Mouse (Mus musculus) adrenal gland (tissue): Measurements from ENCODE around the gene Bhlhe40.

Experiments
- intact Hi-C: fragments of 180-260 bp; cut with DNase I; formaldehyde crosslinking; loops from one replicate; pipeline ENCODE4 v1.15.1; 2025

Gene Bhlhe40

DNA sequence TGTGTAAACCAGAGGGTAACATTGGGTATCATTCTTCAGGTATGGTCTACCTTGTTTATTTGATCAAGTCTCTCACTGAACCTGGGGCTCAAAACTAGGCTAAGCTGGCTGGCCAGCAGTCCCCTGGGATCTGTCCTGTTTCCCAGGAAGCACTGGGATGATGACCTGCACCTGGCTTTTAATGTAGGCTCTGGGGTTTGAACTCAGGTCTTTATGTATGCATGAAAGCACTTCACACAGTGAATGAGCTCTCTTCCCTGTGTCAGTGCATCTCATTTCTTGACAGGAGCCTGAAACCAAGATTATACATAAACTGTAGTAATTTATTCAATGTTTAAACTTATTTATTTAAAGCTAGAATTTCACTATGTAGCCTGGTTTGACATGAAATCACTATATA, 51.7 kb downstream of the Bhlhe40 start:
- intact Hi-C loops: loop anchor here (5.0 kb wide), 1 partner anchor 45 kb away; no protein-coding TSS in a partner anchor

DNA sequence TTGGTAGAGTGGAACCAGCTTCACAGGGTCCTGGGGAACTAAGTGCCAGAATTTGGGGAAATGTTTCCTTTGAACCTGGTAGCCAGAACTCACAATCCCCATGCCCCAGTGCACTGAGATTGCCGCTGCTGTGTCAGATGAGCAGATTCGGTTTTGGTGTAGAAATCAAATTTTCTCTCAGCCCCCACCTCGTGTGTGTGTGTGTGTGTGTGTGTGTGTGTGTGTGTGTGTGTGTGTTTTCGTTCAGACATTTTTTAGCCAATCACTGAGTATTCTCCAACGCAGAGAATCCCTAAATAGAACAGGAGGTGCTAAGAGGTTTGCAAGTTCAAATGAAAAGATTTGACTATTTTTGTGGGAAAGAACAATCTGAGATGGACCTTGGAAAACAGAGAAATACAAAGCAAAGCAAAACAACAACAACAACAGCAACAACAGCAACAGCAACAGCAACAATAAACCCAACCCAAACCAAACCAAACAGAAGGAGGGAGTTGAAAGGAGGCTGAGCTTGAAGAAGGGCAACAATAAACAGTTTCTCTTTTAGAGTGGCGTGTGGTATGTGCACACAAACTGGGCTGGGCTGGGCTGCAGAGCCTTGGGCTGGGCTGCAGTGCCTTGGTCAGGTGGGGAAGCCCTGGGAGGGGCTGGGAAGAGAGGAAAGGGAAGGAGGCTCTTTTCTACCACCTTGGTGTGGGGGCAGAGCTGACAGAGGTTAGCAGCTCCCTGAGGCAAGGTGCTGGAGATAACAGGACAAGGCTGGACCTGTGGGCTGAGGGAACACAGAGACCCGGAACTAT, 52.9 kb downstream of the Bhlhe40 start:
- intact Hi-C loops: loop anchor here (5.0 kb wide), 1 partner anchor 46 kb away; no protein-coding TSS in a partner anchor
